Mouse (Mus musculus): ENCODE measurements at regions not wholly inside any gene's neighbourhood (a gene's known extent, or its start where the extent isn't known, plus 50 kb on each side); places are given as distances from the start of the nearest gene placed in this dataset.
A peak's percentile ranks its signal among the peaks of the same experiment; 100 is the strongest.
"Not testable (repeated sequence)": the region's sequence is repeated elsewhere in the genome, so short reads cannot be mapped to it uniquely, and the experiment has no call there.

GRCm38 (mm10) chr13:107573499-107574355, 470.5 kb upstream of the Smim15 start:
- no peak for ATAC-seq (ENCODE audit: low FRiP score)
- no peak overlapping the region for H3K9ac ChIP-seq
- WGBS, result 87% methylated on average over 9 of the region's 9 CpGs

GRCm38 (mm10) chr13:107571539-107571938, 472.7 kb upstream of the Smim15 start:
- H3K27ac ChIP-seq, result no peak overlapping the region
- no peak for ATAC-seq (ENCODE audit: low FRiP score)
- H3K9ac ChIP-seq, result no peak overlapping the region
- WGBS, result 83% methylated on average over 10 of the region's 10 CpGs
- no peak overlapping the region for H3K4me2 ChIP-seq (replicated peaks)
- H3K4me1 ChIP-seq, result no peaks in the 10 kb centered on the region
- H3K9me3 ChIP-seq (replicated peaks), result no peaks in the 10 kb centered on the region
- no peak overlapping the region for H3K4me3 ChIP-seq
- H3K36me3 ChIP-seq, result no peaks in the 10 kb centered on the region
- no peaks in the 10 kb centered on the region for H3K27me3 ChIP-seq

More at GRCm38 (mm10) chr13:107573499-107574355, 470.5 kb upstream of the Smim15 start:
- Histone ChIP-seq H3K27ac (no peak overlapping the region), H3K27me3 (0 out of 2 replicates have a peak, but pooled peaks cover 4% of the 10 kb centered on the region), H3K9me3 (replicated peaks) (no peaks in the 10 kb centered on the region), H3K4me2 (replicated peaks) (no peak overlapping the region), H3K4me1 (0 out of 2 replicates have a peak, but pooled peaks cover 2% of the 10 kb centered on the region), H3K4me3 (no peak overlapping the region), H3K36me3 (no peaks in the 10 kb centered on the region)

GRCm38 (mm10) chr13:107569477-107569876, 474.8 kb upstream of the Smim15 start:
- no peaks in the 10 kb centered on the region for H3K9me3 ChIP-seq (replicated peaks)
- no peak overlapping the region for H3K27ac ChIP-seq
- H3K27me3 ChIP-seq, result no peaks in the 10 kb centered on the region
- ATAC-seq (ENCODE audit: low FRiP score), result no peak
- no peak overlapping the region for H3K4me2 ChIP-seq (replicated peaks)
- H3K4me1 ChIP-seq, result no peaks in the 10 kb centered on the region
- H3K9ac ChIP-seq, result no peak overlapping the region
- H3K36me3 ChIP-seq, result no peaks in the 10 kb centered on the region
- 83% methylated on average over 2 of the region's 2 CpGs for WGBS
- H3K4me3 ChIP-seq, result no peak overlapping the region

- WGBS, result 67% methylated on average over 7 of the region's 7 CpGs
- H3K36me3 ChIP-seq, result no peaks in the 10 kb centered on the region
- H3K27ac ChIP-seq, result no peak overlapping the region
- no peak overlapping the region for H3K4me3 ChIP-seq
- H3K27me3 ChIP-seq, result no peaks in the 10 kb centered on the region
- H3K9me3 ChIP-seq (replicated peaks), result no peaks in the 10 kb centered on the region
- no peaks in the 10 kb centered on the region for H3K4me1 ChIP-seq
- H3K9ac ChIP-seq, result no peak overlapping the region
- H3K4me2 ChIP-seq (replicated peaks), result no peak overlapping the region
- no peak for ATAC-seq (ENCODE audit: low FRiP score)
Observed at GRCm38 (mm10) chr13:107568701-107569121, 475.5 kb upstream of the Smim15 start.

GRCm38 (mm10) chr13:107562463-107562862, 481.8 kb upstream of the Smim15 start:
- Histone ChIP-seq H3K4me2 (replicated peaks) (no peak overlapping the region), H3K4me3 (no peak overlapping the region), H3K36me3 (no peaks in the 10 kb centered on the region), H3K27me3 (no peaks in the 10 kb centered on the region), H3K27ac (no peak overlapping the region), H3K9me3 (replicated peaks) (no peaks in the 10 kb centered on the region), H3K4me1 (no peaks in the 10 kb centered on the region), H3K9ac (no peak overlapping the region)
- ATAC-seq (ENCODE audit: low FRiP score), result no peak
- 72% methylated on average over 1 of the region's 1 CpGs for WGBS

GRCm38 (mm10) chr13:107561529-107561928, 482.7 kb upstream of the Smim15 start:
- WGBS, result 83% methylated on average over 2 of the region's 2 CpGs
- Histone ChIP-seq H3K9ac (no peak overlapping the region), H3K27me3 (no peaks in the 10 kb centered on the region), H3K9me3 (replicated peaks) (no peaks in the 10 kb centered on the region), H3K4me3 (no peak overlapping the region), H3K36me3 (no peaks in the 10 kb centered on the region), H3K27ac (no peak overlapping the region), H3K4me1 (no peaks in the 10 kb centered on the region), H3K4me2 (replicated peaks) (no peak overlapping the region)
- ATAC-seq (ENCODE audit: low FRiP score), result no peak

GRCm38 (mm10) chr13:107555958-107556357, 488.3 kb upstream of the Smim15 start:
- no peak overlapping the region for H3K9ac ChIP-seq
- whole genome bisulfite sequencing, result 72% methylated on average over 3 of the region's 3 CpGs
- no peaks in the 10 kb centered on the region for H3K27me3 ChIP-seq
- H3K4me2 ChIP-seq (replicated peaks), result no peak overlapping the region
- no peaks in the 10 kb centered on the region for H3K36me3 ChIP-seq
- no peak overlapping the region for H3K4me3 ChIP-seq
- no peak for ATAC-seq (ENCODE audit: low FRiP score)
- H3K9me3 ChIP-seq (replicated peaks), result no peaks in the 10 kb centered on the region
- H3K4me1 ChIP-seq, result no peaks in the 10 kb centered on the region
- no peak overlapping the region for H3K27ac ChIP-seq

- ATAC-seq (ENCODE audit: low FRiP score), result no peak
- no peaks in the 10 kb centered on the region for H3K4me1 ChIP-seq
- no peaks in the 10 kb centered on the region for H3K9me3 ChIP-seq (replicated peaks)
- no peak overlapping the region for H3K4me2 ChIP-seq (replicated peaks)
- no peak overlapping the region for H3K9ac ChIP-seq
- no peak overlapping the region for H3K4me3 ChIP-seq
- H3K27me3 ChIP-seq, result no peaks in the 10 kb centered on the region
- WGBS, result 88% methylated on average over 3 of the region's 3 CpGs
- no peaks in the 10 kb centered on the region for H3K36me3 ChIP-seq
- H3K27ac ChIP-seq, result no peak overlapping the region
Observed at GRCm38 (mm10) chr13:107554091-107554490, 490.2 kb upstream of the Smim15 start.

GRCm38 (mm10) chr13:107552165-107552564, 492.1 kb upstream of the Smim15 start:
- Histone ChIP-seq H3K9me3 (replicated peaks) (no peaks in the 10 kb centered on the region), H3K27ac (no peak overlapping the region), H3K36me3 (no peaks in the 10 kb centered on the region), H3K27me3 (no peaks in the 10 kb centered on the region), H3K4me3 (no peak overlapping the region), H3K4me1 (no peaks in the 10 kb centered on the region), H3K9ac (no peak overlapping the region), H3K4me2 (replicated peaks) (no peak overlapping the region)
- no peak for ATAC-seq (ENCODE audit: low FRiP score)
- whole genome bisulfite sequencing, result 93% methylated on average over 4 of the region's 4 CpGs

- not testable (repeated sequence) for H3K27ac ChIP-seq; H3K4me3 ChIP-seq; H3K36me3 ChIP-seq; H3K9ac ChIP-seq; H3K27me3 ChIP-seq; H3K9me3 ChIP-seq (replicated peaks); H3K4me2 ChIP-seq (replicated peaks); ATAC-seq (ENCODE audit: low FRiP score)
- H3K4me1 ChIP-seq, result peaks cover 13% of the 10 kb centered on the region
- WGBS, result 91% methylated on average over 7 of the region's 7 CpGs
Observed at GRCm38 (mm10) chr13:107549995-107550394, 494.3 kb upstream of the Smim15 start.

- Histone ChIP-seq H3K4me2 (replicated peaks) (no peak overlapping the region), H3K4me1 (peaks cover 16% of the 10 kb centered on the region), H3K36me3 (no peaks in the 10 kb centered on the region), H3K27me3 (no peaks in the 10 kb centered on the region), H3K9me3 (replicated peaks) (no peaks in the 10 kb centered on the region), H3K4me3 (no peak overlapping the region), H3K9ac (no peak overlapping the region), H3K27ac (0 out of 2 replicates have a peak overlapping the region, but pooled peaks have one; percentile 74)
- WGBS, result 88% methylated on average over 7 of the region's 7 CpGs
- no peak for ATAC-seq (ENCODE audit: low FRiP score)
Observed at GRCm38 (mm10) chr13:107547073-107547472, 497.2 kb upstream of the Smim15 start.

GRCm38 (mm10) chr13:107546181-107546900, 497.9 kb upstream of the Smim15 start:
- 42% methylated on average over 10 of the region's 10 CpGs for WGBS
- peaks cover 23% of the 10 kb centered on the region for H3K4me1 ChIP-seq
- H3K27ac ChIP-seq, result peak overlapping the region; percentile 74
- no peaks in the 10 kb centered on the region for H3K36me3 ChIP-seq
- H3K27me3 ChIP-seq, result no peaks in the 10 kb centered on the region
- no peak overlapping the region for H3K9ac ChIP-seq
- H3K4me3 ChIP-seq, result no peak overlapping the region
- ATAC-seq (ENCODE audit: low FRiP score), result peak; percentile 51; the same call in 1 of the 2 replicates
- 0 out of 2 replicates have a peak overlapping the region, but pooled peaks have one; percentile 2 for H3K4me2 ChIP-seq (replicated peaks)
- no peaks in the 10 kb centered on the region for H3K9me3 ChIP-seq (replicated peaks)

Measured in hindbrain, embryonic 12.5 days (tissue).